Mouse (Mus musculus): Measurements from ENCODE around the gene Rasl11a. TPM values are rescaled to one million over a fixed set of nuclear protein-coding genes. Genes with fewer than 3 reads are reported as not detected.
A peak's percentile ranks its signal among the peaks of the same experiment; 100 is the strongest.

The Rasl11a gene
- total and polyA plus RNA-seq, 2 experiments from 2014 or later: 7.7 to 18.8 TPM

GRCm38 (mm10) chr5:146844301-146844941 lies 450 bp upstream of the Rasl11a start:
- no peak overlapping the region for H3K9ac ChIP-seq (replicated peaks; ENCODE audit: low read depth, low read length)
- 15% methylated on average over 6 of the region's 6 CpGs for WGBS
- no peaks in the 10 kb centered on the region for H3K36me3 ChIP-seq (replicated peaks; ENCODE audit: control insufficient read depth, insufficient read depth, low read length)
- H3K27me3 ChIP-seq (ENCODE audit: control insufficient read depth, insufficient read depth, low read length): no peaks in the 10 kb centered on the region
- peak overlapping the region; percentile 55 for H3K4me3 ChIP-seq (ENCODE audit: low read depth, low read length)
- peaks cover 12% of the 10 kb centered on the region; the same call in 1 of the 2 replicates for H3K4me1 ChIP-seq (ENCODE audit: control insufficient read depth, insufficient read depth)
- no peak overlapping the region for H3K27ac ChIP-seq (ENCODE audit: low read depth)
- ATAC-seq (ENCODE audit: insufficient read depth, low read depth) (peak; percentile 25; the same call in 1 of the 2 replicates), DNase-seq (ENCODE audit: low spot score) (no peak)
- no peaks in the 10 kb centered on the region for H3K9me3 ChIP-seq (replicated peaks; ENCODE audit: control insufficient read depth, low read length)
- peak overlapping the region; percentile 91 for H3K4me2 ChIP-seq (ENCODE audit: low read depth, low read length)
- no peak for TF ChIP-seq EP300 (IDR thresholded peaks at IDR 0.05; ENCODE audit: low read depth)
- TF ChIP-seq CTCF (IDR thresholded peaks at IDR 0.05; ENCODE audit: low read depth): peak; percentile 9; the same call in 1 of the 2 replicates

DNA sequence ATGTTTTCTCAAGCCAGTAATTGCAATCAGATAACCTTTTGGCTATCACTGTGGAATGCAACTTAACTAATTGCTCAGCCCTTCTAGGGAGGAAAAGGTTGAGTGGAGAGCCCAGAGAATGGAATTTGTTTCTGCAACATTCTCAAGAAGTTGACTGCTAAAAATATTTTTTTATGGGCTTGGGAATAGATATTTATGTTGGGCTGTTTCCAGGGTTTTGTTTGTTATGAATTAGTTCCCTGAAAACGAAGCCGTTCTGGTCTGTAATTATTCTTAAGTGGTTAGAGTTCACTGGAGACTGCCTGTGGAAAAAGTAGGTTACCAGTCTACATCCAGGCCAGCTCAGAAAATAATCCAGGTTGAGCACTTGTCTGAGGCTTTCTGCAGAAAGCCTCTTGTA lies 1.6 kb downstream of the Rasl11a start:
- Histone ChIP-seq H3K27ac (ENCODE audit: low read depth) (no peak overlapping the region; the same call in 1 of the 2 replicates), H3K36me3 (replicated peaks; ENCODE audit: control insufficient read depth, insufficient read depth, low read length) (no peaks in the 10 kb centered on the region), H3K9ac (replicated peaks; ENCODE audit: low read depth, low read length) (no peak overlapping the region), H3K4me3 (ENCODE audit: low read depth, low read length) (peak overlapping the region; percentile 55; the same call in 1 of the 2 replicates), H3K4me2 (ENCODE audit: low read depth, low read length) (peak overlapping the region; percentile 91; the same call in 1 of the 2 replicates), H3K9me3 (replicated peaks; ENCODE audit: control insufficient read depth, low read length) (no peaks in the 10 kb centered on the region), H3K4me1 (ENCODE audit: control insufficient read depth, insufficient read depth) (peaks cover 12% of the 10 kb centered on the region; the same call in 1 of the 2 replicates), H3K27me3 (ENCODE audit: control insufficient read depth, insufficient read depth, low read length) (no peaks in the 10 kb centered on the region)
- no peak for TF ChIP-seq EP300 (IDR thresholded peaks at IDR 0.05; ENCODE audit: low read depth)
- 51% methylated on average over 2 of the region's 2 CpGs for WGBS
- DNase-seq (ENCODE audit: low spot score): no peak
- no peak for ATAC-seq (ENCODE audit: insufficient read depth, low read depth)

DNA sequence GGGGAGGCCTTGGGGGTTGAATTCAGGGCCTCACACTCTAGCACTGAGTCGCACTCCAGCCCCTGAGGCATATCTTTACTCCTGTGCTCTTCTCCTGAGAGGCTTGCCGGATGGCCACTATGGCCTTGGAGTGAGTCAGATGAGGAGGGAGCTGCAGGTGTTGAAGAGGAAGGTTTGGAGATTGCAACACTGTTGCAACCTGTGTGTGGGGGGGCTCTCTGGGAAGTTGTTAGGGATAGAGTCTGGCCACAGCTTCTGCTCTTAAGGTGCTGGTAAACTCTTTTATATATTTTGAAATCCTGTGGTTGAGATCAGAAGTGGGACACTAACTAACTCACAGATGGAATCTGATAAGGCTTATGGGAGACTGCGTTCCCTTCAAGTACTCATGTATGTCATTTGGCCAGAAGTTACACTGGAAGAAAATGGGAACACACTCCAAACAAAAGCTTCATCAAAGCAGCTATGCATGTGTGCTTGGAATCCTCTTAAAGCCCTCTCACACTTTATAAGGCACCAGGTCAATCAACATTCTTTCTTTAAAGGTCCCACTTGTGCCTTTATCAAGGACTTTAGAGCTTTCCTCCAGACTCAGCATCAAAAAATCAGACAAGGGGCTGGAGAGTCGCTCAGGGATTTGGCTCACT lies 4.2 kb downstream of the Rasl11a start:
- Histone ChIP-seq H3K36me3 (replicated peaks; ENCODE audit: control insufficient read depth, insufficient read depth, low read length) (no peaks in the 10 kb centered on the region), H3K4me2 (ENCODE audit: low read depth, low read length) (no peak overlapping the region), H3K27ac (ENCODE audit: low read depth) (no peak overlapping the region), H3K27me3 (ENCODE audit: control insufficient read depth, insufficient read depth, low read length) (no peaks in the 10 kb centered on the region), H3K4me3 (ENCODE audit: low read depth, low read length) (no peak overlapping the region), H3K4me1 (ENCODE audit: control insufficient read depth, insufficient read depth) (peaks cover 12% of the 10 kb centered on the region; the same call in 1 of the 2 replicates), H3K9me3 (replicated peaks; ENCODE audit: control insufficient read depth, low read length) (no peaks in the 10 kb centered on the region), H3K9ac (replicated peaks; ENCODE audit: low read depth, low read length) (no peak overlapping the region)
- 77% methylated on average over 4 of the region's 4 CpGs for WGBS
- no peak for TF ChIP-seq EP300 (IDR thresholded peaks at IDR 0.05; ENCODE audit: low read depth)
- no peak for TF ChIP-seq CTCF (IDR thresholded peaks at IDR 0.05; ENCODE audit: low read depth)
- ATAC-seq (ENCODE audit: insufficient read depth, low read depth) (no peak), DNase-seq (ENCODE audit: low spot score) (no peak)

DNA sequence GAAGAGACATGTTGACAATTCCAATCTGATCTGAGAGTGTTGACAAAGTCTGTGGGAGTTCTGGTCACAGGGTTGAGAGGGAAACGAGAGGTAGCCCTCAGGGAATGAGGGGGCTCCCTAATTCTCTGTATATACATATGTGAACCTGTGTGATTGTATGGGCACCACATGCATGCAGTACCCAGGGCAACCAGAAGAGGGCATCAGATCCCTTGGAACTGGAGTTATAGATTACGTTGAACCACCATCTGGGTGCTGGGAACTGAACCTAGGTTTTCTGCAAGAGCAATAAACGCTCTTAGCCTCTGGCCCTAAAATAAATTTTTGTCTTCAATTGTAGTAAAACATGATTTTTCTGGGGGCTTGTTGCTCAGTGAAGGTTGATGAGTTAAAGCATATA lies 11.2 kb downstream of the Rasl11a start:
- no peak for ATAC-seq (ENCODE audit: insufficient read depth, low read depth)

DNA sequence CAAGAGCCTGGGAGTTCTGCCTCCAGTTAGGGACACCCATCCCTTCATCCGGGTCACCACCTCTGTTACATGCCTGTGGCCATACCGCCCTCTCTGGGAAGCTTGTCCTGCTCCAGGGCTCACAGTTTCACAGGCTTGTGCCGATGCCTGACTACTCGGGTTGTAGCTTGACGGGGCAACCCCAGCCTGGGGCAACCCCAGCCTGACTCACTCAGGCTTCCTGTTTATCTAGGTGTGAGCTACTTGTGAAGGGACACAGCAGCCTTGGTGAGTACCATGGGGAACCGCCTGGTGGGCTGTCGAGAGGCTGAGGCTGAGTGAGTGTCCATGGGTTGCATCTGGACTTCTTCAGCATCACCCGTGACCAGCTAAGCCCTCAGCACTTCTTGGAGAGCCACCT lies 12.7 kb downstream of the Rasl11a start:
- Histone ChIP-seq H3K27ac (ENCODE audit: low read depth) (no peak overlapping the region), H3K27me3 (ENCODE audit: control insufficient read depth, insufficient read depth, low read length) (no peaks in the 10 kb centered on the region), H3K9me3 (replicated peaks; ENCODE audit: control insufficient read depth, low read length) (peaks cover 6% of the 10 kb centered on the region; the same call in 1 of the 2 replicates), H3K36me3 (replicated peaks; ENCODE audit: control insufficient read depth, insufficient read depth, low read length) (no peaks in the 10 kb centered on the region), H3K9ac (replicated peaks; ENCODE audit: low read depth, low read length) (no peak overlapping the region), H3K4me3 (ENCODE audit: low read depth, low read length) (no peak overlapping the region), H3K4me2 (ENCODE audit: low read depth, low read length) (no peak overlapping the region), H3K4me1 (ENCODE audit: control insufficient read depth, insufficient read depth) (no peaks in the 10 kb centered on the region)
- ATAC-seq (ENCODE audit: insufficient read depth, low read depth) (no peak), DNase-seq (ENCODE audit: low spot score) (no peak)
- WGBS: 54% methylated on average over 8 of the region's 8 CpGs
- TF ChIP-seq EP300 (IDR thresholded peaks at IDR 0.05; ENCODE audit: low read depth) (no peak), CTCF (IDR thresholded peaks at IDR 0.05; ENCODE audit: low read depth) (no peak)

More for the DNA sequence above, 11.2 kb downstream of the Rasl11a start:
- Histone ChIP-seq H3K36me3 (replicated peaks; ENCODE audit: control insufficient read depth, insufficient read depth, low read length) (no peaks in the 10 kb centered on the region), H3K4me2 (ENCODE audit: low read depth, low read length) (no peak overlapping the region), H3K27me3 (ENCODE audit: control insufficient read depth, insufficient read depth, low read length) (no peaks in the 10 kb centered on the region), H3K4me3 (ENCODE audit: low read depth, low read length) (no peak overlapping the region), H3K9me3 (replicated peaks; ENCODE audit: control insufficient read depth, low read length) (peaks cover 6% of the 10 kb centered on the region; the same call in 1 of the 2 replicates), H3K27ac (ENCODE audit: low read depth) (no peak overlapping the region), H3K9ac (replicated peaks; ENCODE audit: low read depth, low read length) (no peak overlapping the region), H3K4me1 (ENCODE audit: control insufficient read depth, insufficient read depth) (no peaks in the 10 kb centered on the region)
- 88% methylated on average over 3 of the region's 3 CpGs for WGBS
- DNase-seq (ENCODE audit: low spot score): no peak
- TF ChIP-seq CTCF (IDR thresholded peaks at IDR 0.05; ENCODE audit: low read depth) (no peak), EP300 (IDR thresholded peaks at IDR 0.05; ENCODE audit: low read depth) (no peak)

Data from heart, postnatal 0 days (tissue).